Mouse (Mus musculus): ENCODE data around the gene Numb. TPM values are rescaled to one million over a fixed set of nuclear protein-coding genes. Genes with fewer than 3 reads are reported as not detected.
A peak's percentile ranks its signal among the peaks of the same experiment; 100 is the strongest.

Gene Numb
- polyA plus RNA-seq, 1 experiment from 2014 or later, result 36.5 TPM

GRCm38 (mm10) chr12:83926061-83926460, 4.3 kb upstream of the Numb start:
- no peak overlapping the region for H3K4me2 ChIP-seq (replicated peaks; ENCODE audit: low read depth, low read length)
- 61% methylated on average over 2 of the region's 2 CpGs for WGBS
- no peak for ATAC-seq (ENCODE audit: insufficient number of reproducible peaks, insufficient read depth, low FRiP score, low read depth)
- no peak overlapping the region for H3K27ac ChIP-seq (ENCODE audit: low read length)
- H3K4me3 ChIP-seq (ENCODE audit: low read depth, low read length), result no peak overlapping the region
- H3K36me3 ChIP-seq (ENCODE audit: control insufficient read depth, insufficient read depth, low read length), result no peaks in the 10 kb centered on the region
- H3K4me1 ChIP-seq (ENCODE audit: control insufficient read depth, insufficient read depth, low read length), result 0 out of 2 replicates have a peak, but pooled peaks cover 3% of the 10 kb centered on the region
- H3K27me3 ChIP-seq (ENCODE audit: control insufficient read depth, insufficient read depth, low read length), result no peaks in the 10 kb centered on the region
- no peak overlapping the region for H3K9ac ChIP-seq (replicated peaks; ENCODE audit: low read depth, low read length)
- H3K9me3 ChIP-seq (ENCODE audit: control insufficient read depth, low read depth, low read length), result no peaks in the 10 kb centered on the region

GRCm38 (mm10) chr12:83925160-83925703, 3.5 kb upstream of the Numb start:
- no peak overlapping the region for H3K9ac ChIP-seq (replicated peaks; ENCODE audit: low read depth, low read length)
- 56% methylated on average over 7 of the region's 7 CpGs for WGBS
- ATAC-seq (ENCODE audit: insufficient number of reproducible peaks, insufficient read depth, low FRiP score, low read depth), result no peak
- H3K4me2 ChIP-seq (replicated peaks; ENCODE audit: low read depth, low read length), result no peak overlapping the region
- no peak overlapping the region for H3K4me3 ChIP-seq (ENCODE audit: low read depth, low read length)
- no peaks in the 10 kb centered on the region for H3K9me3 ChIP-seq (ENCODE audit: control insufficient read depth, low read depth, low read length)
- no peak overlapping the region for H3K27ac ChIP-seq (ENCODE audit: low read length)
- no peaks in the 10 kb centered on the region for H3K36me3 ChIP-seq (ENCODE audit: control insufficient read depth, insufficient read depth, low read length)
- H3K27me3 ChIP-seq (ENCODE audit: control insufficient read depth, insufficient read depth, low read length), result no peaks in the 10 kb centered on the region
- 0 out of 2 replicates have a peak, but pooled peaks cover 5% of the 10 kb centered on the region for H3K4me1 ChIP-seq (ENCODE audit: control insufficient read depth, insufficient read depth, low read length)

- no peaks in the 10 kb centered on the region for H3K27me3 ChIP-seq (ENCODE audit: control insufficient read depth, insufficient read depth, low read length)
- no peak for ATAC-seq (ENCODE audit: insufficient number of reproducible peaks, insufficient read depth, low FRiP score, low read depth)
- H3K4me3 ChIP-seq (ENCODE audit: low read depth, low read length), result no peak overlapping the region
- 0 out of 2 replicates have a peak, but pooled peaks cover 7% of the 10 kb centered on the region for H3K4me1 ChIP-seq (ENCODE audit: control insufficient read depth, insufficient read depth, low read length)
- H3K36me3 ChIP-seq (ENCODE audit: control insufficient read depth, insufficient read depth, low read length), result no peaks in the 10 kb centered on the region
- no peaks in the 10 kb centered on the region for H3K9me3 ChIP-seq (ENCODE audit: control insufficient read depth, low read depth, low read length)
- no peak overlapping the region for H3K4me2 ChIP-seq (replicated peaks; ENCODE audit: low read depth, low read length)
- H3K9ac ChIP-seq (replicated peaks; ENCODE audit: low read depth, low read length), result no peak overlapping the region
- WGBS, result 58% methylated on average over 3 of the region's 3 CpGs
- no peak overlapping the region for H3K27ac ChIP-seq (ENCODE audit: low read length)
Observed at GRCm38 (mm10) chr12:83924332-83924731, 2.6 kb upstream of the Numb start.

- no peaks in the 10 kb centered on the region for H3K27me3 ChIP-seq (ENCODE audit: control insufficient read depth, insufficient read depth, low read length)
- no peak for ATAC-seq (ENCODE audit: insufficient number of reproducible peaks, insufficient read depth, low FRiP score, low read depth)
- H3K27ac ChIP-seq (ENCODE audit: low read length), result no peak overlapping the region
- H3K4me2 ChIP-seq (replicated peaks; ENCODE audit: low read depth, low read length), result no peak overlapping the region
- H3K4me1 ChIP-seq (ENCODE audit: control insufficient read depth, insufficient read depth, low read length), result 0 out of 2 replicates have a peak, but pooled peaks cover 7% of the 10 kb centered on the region
- H3K36me3 ChIP-seq (ENCODE audit: control insufficient read depth, insufficient read depth, low read length), result no peaks in the 10 kb centered on the region
- WGBS, result 70% methylated on average over 1 of the region's 1 CpGs
- H3K9me3 ChIP-seq (ENCODE audit: control insufficient read depth, low read depth, low read length), result no peaks in the 10 kb centered on the region
- H3K4me3 ChIP-seq (ENCODE audit: low read depth, low read length), result no peak overlapping the region
- no peak overlapping the region for H3K9ac ChIP-seq (replicated peaks; ENCODE audit: low read depth, low read length)
Observed at GRCm38 (mm10) chr12:83923486-83923859, 1.7 kb upstream of the Numb start.

- no peaks in the 10 kb centered on the region for H3K27me3 ChIP-seq (ENCODE audit: control insufficient read depth, insufficient read depth, low read length)
- 21% methylated on average over 8 of the region's 8 CpGs for WGBS
- H3K4me2 ChIP-seq (replicated peaks; ENCODE audit: low read depth, low read length), result peak overlapping the region; percentile 53
- H3K36me3 ChIP-seq (ENCODE audit: control insufficient read depth, insufficient read depth, low read length), result no peaks in the 10 kb centered on the region
- peak overlapping the region; percentile 98 for H3K4me3 ChIP-seq (ENCODE audit: low read depth, low read length)
- no peak for ATAC-seq (ENCODE audit: insufficient number of reproducible peaks, insufficient read depth, low FRiP score, low read depth)
- peak overlapping the region; percentile 47 for H3K9ac ChIP-seq (replicated peaks; ENCODE audit: low read depth, low read length)
- peak overlapping the region; percentile 57 for H3K27ac ChIP-seq (ENCODE audit: low read length)
- 0 out of 2 replicates have a peak, but pooled peaks cover 7% of the 10 kb centered on the region for H3K4me1 ChIP-seq (ENCODE audit: control insufficient read depth, insufficient read depth, low read length)
- H3K9me3 ChIP-seq (ENCODE audit: control insufficient read depth, low read depth, low read length), result no peaks in the 10 kb centered on the region
Observed at GRCm38 (mm10) chr12:83922724-83923485, 1.2 kb upstream of the Numb start.

- H3K4me3 ChIP-seq (ENCODE audit: low read depth, low read length), result peak overlapping the region; percentile 98
- ATAC-seq (ENCODE audit: insufficient number of reproducible peaks, insufficient read depth, low FRiP score, low read depth), result no peak
- under 1% methylated on average over 30 of the region's 31 CpGs for WGBS
- peak overlapping the region; percentile 83 for H3K9ac ChIP-seq (replicated peaks; ENCODE audit: low read depth, low read length)
- H3K27ac ChIP-seq (ENCODE audit: low read length), result peak overlapping the region; percentile 90
- H3K4me2 ChIP-seq (replicated peaks; ENCODE audit: low read depth, low read length), result peak overlapping the region; percentile 85
- no peaks in the 10 kb centered on the region for H3K9me3 ChIP-seq (ENCODE audit: control insufficient read depth, low read depth, low read length)
- 0 out of 2 replicates have a peak, but pooled peaks cover 4% of the 10 kb centered on the region for H3K4me1 ChIP-seq (ENCODE audit: control insufficient read depth, insufficient read depth, low read length)
- no peaks in the 10 kb centered on the region for H3K36me3 ChIP-seq (ENCODE audit: control insufficient read depth, insufficient read depth, low read length)
- H3K27me3 ChIP-seq (ENCODE audit: control insufficient read depth, insufficient read depth, low read length), result no peaks in the 10 kb centered on the region
Observed at GRCm38 (mm10) chr12:83920721-83921441, 853 bp downstream of the Numb start.

GRCm38 (mm10) chr12:83916884-83917283, 4.8 kb downstream of the Numb start:
- no peaks in the 10 kb centered on the region for H3K9me3 ChIP-seq (ENCODE audit: control insufficient read depth, low read depth, low read length)
- H3K9ac ChIP-seq (replicated peaks; ENCODE audit: low read depth, low read length), result no peak overlapping the region
- H3K4me3 ChIP-seq (ENCODE audit: low read depth, low read length), result no peak overlapping the region
- H3K36me3 ChIP-seq (ENCODE audit: control insufficient read depth, insufficient read depth, low read length), result no peaks in the 10 kb centered on the region
- ATAC-seq (ENCODE audit: insufficient number of reproducible peaks, insufficient read depth, low FRiP score, low read depth), result no peak
- 68% methylated on average over 9 of the region's 9 CpGs for WGBS
- no peaks in the 10 kb centered on the region for H3K27me3 ChIP-seq (ENCODE audit: control insufficient read depth, insufficient read depth, low read length)
- H3K4me1 ChIP-seq (ENCODE audit: control insufficient read depth, insufficient read depth, low read length), result 0 out of 2 replicates have a peak, but pooled peaks cover 4% of the 10 kb centered on the region
- no peak overlapping the region for H3K4me2 ChIP-seq (replicated peaks; ENCODE audit: low read depth, low read length)
- no peak overlapping the region for H3K27ac ChIP-seq (ENCODE audit: low read length)

GRCm38 (mm10) chr12:83914797-83915196, 6.9 kb downstream of the Numb start:
- Histone ChIP-seq H3K27me3 (ENCODE audit: control insufficient read depth, insufficient read depth, low read length) (no peaks in the 10 kb centered on the region), H3K36me3 (ENCODE audit: control insufficient read depth, insufficient read depth, low read length) (no peaks in the 10 kb centered on the region), H3K4me1 (ENCODE audit: control insufficient read depth, insufficient read depth, low read length) (no peaks in the 10 kb centered on the region), H3K27ac (ENCODE audit: low read length) (no peak overlapping the region), H3K9me3 (ENCODE audit: control insufficient read depth, low read depth, low read length) (no peaks in the 10 kb centered on the region), H3K4me2 (replicated peaks; ENCODE audit: low read depth, low read length) (no peak overlapping the region), H3K4me3 (ENCODE audit: low read depth, low read length) (no peak overlapping the region), H3K9ac (replicated peaks; ENCODE audit: low read depth, low read length) (no peak overlapping the region)
- ATAC-seq (ENCODE audit: insufficient number of reproducible peaks, insufficient read depth, low FRiP score, low read depth), result no peak
- 89% methylated on average over 1 of the region's 1 CpGs for WGBS

Measured in stomach, embryonic 14.5 days (tissue).